Mouse (Mus musculus): ENCODE data around the gene Tiparp. TPM values are rescaled to one million over a fixed set of nuclear protein-coding genes. Genes with fewer than 3 reads are reported as not detected.
A peak's percentile ranks its signal among the peaks of the same experiment; 100 is the strongest.

Gene Tiparp
- total and polyA plus RNA-seq, 3 experiments, result 2.9 to 19.1 (median 14.9) TPM

- no peak for DNase-seq
These were observed 56.1 kb downstream of the Tiparp start for GRCm38 (mm10) chr3:65584329-65584728.

DNA sequence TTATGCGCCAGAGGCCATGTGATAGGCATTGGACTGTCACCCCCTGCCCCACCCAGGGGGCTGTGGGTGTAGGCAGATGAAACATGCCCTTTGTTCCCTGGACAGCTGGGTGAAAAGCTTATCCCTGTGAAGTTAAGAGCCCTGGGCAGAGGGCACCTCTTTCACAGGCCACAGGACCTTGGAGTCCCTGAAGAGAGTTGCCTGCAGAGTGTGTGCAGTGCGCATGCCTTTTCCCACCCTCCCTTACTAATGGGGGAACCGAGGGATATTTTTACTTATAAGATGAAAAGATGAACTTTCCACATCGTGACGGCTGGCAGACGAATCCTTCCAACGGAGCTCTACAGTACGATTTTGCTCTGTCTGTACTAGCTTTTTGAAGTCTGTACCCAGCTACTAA lies 57.1 kb downstream of the Tiparp start:
- DNase-seq, result no peak

DNA sequence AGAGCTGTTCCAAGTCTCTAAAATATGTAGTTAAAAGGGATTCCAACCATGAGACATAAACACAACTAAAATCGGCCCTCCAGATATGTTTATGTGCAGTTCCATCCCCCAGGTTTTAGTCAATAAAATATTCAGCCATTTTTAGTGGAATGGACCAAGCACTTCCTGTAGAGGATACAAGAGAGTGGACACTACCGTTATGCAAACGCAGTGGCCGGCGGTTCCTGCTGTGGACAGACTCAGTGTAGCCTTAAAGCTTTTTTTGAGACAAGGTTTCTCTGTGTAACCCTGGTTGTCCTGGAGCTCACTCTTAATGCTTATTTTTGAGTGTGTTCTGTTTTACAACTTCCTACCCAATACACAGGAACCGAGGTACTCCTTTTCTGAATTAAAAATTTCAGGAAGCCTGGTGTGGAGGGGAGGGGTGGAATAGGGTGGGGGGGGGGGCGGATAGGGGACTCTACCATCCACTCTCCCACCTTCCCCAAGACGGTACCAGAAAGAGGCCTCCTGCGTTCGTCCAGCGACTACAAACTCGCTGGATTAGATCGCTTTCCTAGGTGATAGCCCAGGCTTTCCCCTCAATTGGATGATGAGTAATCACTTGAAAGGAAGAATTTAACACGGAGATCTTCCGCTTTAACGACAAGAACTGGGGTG lies 57.7 kb downstream of the Tiparp start:
- no peak for DNase-seq

DNA sequence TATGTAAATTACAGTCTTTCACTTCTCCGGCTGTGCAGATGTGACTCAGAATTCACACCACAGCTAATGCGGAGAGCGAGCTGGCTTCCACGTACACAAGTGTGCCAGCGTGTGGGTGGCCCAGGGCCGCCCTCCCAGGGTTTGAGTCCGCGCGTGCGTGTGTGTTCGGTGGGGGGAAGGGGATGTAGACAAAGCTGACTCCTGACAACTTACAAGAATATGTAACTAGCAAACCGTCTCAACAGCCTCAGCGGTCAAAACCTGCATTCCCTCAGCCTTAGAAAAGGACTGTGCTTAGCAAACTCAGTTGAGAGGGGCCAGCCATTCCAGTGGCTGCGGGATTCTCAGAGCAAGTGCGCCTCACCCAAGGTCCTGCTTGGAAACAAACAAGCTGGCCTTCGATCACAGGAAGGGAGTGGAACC lies 58.3 kb downstream of the Tiparp start:
- DNase-seq, result peak; percentile 52

DNA sequence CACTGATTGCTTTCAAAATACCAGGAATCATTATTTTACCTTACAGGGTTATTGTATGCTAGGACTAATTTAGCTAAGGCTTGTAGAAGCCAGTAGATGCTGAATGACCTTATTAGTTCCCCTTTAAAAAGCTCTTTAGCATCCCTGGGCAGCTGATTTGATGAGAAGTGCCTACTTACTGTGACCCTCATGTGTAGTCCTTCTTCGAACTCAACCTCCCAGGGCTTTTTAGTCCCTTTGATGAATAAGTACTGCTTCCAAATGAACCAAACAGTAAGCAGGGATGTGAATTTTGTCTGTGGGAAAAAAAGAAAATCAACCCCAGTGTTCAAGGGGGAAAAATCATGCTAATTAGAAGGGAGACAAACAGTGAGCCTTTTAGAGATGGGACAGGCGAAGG lies 58.8 kb downstream of the Tiparp start:
- DNase-seq, result no peak

DNA sequence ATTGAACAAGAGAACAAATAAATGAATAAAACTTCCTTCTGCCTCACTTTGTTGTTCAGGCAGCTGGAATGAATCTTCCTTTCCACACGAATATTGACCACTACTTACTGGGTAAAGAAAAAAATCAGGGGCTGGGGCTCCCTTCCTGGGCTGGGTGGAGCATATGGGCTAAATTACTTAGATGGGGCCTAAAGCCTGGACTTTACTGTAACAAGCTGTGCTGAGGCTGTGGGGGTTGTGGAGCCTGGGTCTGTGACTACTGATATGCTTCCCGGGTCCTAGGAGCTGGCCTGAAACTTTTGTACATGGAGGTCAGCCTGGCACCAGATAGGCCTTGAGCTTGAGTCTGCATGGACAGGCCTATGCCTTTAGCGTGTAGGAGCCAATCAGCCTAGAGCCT lies 60.2 kb downstream of the Tiparp start:
- DNase-seq, result no peak

GRCm38 (mm10) chr3:65592850-65593249 lies 64.6 kb downstream of the Tiparp start:
- DNase-seq, result no peak

DNA sequence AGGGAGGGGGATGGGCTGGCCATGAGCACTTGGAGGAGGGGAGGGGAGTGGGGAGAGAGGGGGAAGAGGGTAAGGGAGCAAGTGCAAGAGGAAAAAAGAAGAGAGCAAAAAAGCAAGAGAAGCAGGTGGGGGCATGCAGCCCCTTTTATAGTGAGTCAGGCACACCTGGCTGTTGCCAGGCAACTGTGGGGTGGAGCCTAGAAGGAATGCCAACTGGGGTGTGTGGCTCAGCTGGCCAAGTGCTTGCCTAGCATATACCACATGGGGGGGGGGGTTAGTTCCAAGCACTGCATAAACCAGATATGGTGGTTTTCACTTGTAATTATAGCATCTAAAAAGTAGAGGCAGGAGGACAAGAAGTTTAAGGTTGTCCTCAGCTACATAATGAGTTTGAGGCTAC lies 66.3 kb downstream of the Tiparp start:
- no peak for DNase-seq

- no peak for DNase-seq
These were observed 67.0 kb downstream of the Tiparp start for GRCm38 (mm10) chr3:65595196-65595595.

DNA sequence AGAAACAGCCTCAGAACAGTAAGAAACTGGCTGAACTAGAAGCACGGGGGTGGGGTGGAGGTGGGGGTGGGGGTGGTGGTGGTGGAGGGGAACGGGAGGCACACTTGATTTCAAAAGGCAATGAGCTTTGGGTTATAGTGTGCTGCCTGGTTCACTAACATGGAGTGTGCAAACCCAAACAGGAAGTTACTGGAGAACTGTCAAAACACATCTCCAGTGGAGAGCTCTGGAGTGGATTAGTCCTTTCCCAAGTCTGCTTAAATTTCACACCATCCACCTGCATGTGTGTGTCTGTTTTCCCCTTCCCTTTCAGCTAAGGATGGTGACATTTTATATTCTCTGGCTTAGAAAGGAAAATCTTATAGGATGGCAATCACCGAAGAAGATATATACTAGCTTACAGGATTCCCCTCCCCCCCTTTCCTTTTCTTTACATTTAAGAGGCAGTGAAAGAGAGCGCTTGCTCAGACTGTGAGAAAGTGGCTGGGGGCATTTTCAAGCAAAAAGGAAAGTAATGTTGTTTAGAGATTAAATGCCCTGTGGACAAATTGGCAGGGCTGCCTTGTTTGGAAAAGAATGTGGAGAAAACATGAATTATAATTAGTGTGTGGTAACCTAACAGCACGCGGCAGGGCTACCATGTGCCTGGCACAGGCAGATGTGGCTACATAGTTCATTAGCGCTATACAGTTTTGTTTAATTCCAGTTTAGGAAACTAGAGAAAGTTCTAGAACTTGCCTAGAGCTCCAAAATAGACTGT lies 70.0 kb downstream of the Tiparp start:
- DNase-seq, result no peak

DNA sequence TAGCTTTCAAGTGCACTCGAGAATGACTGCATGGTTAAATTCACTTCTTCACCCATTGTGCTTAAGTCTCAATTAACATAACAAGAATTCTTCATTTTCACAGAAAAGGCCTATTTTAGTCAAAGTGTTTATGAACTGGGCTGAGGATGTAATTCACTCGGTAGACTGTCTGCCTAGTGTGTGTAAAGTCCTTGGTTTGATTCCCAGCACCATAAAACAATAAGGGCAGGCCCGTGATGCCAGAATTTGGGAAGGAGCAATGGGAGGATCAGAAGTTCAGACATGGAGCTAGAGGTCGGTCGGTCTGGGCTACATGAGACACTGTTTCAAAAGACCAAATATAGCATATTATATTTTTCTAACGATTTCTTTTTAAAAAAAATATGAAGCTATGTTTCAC lies 70.9 kb downstream of the Tiparp start:
- no peak for DNase-seq

DNA sequence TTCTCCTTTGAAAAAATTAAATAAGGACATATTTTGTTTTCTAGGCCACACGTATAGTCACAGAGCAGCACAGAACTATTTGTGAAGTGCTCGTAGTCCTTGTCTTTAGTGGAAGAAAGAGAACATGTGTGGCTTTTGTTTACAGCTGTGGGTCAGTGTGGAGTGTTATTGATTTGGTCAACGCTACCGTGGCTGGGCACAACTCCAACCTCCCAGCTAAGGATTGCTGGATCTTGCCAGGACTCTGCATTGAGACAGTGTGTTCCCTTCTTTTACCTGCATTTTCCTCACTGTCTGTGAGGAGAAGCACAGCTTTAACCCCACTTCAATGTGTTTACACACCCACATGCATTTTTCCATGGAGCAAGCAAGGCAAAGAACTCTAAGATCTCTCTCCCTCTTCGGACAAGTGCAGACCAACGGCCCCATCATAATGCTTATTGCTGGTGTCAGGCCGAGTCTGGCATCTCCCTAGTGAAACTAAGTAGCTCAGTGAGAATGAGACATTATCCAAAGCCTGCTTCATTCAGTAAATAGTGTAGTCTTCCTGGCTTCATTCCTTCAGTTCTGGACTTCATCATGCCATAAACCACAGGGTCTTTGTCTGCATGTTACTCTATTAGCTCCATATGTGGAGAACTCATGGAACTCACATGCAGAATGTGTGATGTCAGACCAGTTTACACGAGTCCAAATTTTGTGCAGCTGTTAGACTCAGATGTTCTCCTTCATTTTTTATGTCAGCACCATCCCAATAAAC lies 73.3 kb downstream of the Tiparp start:
- DNase-seq, result no peak

DNA sequence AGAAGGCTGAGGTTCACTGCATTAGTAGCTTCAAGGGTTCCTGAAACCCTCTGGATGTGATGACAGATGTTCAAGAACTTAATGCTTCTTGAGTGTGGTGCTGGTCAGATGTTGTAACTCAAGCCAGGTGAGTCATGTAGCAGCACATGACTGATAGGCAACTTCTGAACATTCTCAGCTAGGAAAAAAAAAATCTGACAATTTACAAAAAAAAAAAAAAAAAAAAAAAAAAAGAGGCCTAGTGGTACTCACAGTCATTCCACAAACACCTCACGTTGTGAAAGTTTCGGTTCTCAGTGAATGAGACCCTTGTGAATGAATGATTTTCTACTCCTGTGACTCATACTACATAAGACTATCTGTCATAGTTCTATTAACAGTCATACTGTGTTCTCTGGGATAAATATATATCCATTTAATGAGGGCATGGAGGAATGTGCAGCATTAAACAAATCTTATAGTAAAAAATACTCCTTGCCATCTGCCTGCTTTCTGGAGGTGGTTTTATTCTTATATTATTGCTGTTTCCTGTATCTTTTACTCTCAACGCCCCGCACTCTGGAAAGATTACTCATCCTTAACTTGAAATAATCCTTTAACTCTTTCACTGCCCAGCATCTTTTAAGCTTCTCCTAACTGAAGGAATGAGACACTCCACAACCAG lies 75.3 kb downstream of the Tiparp start:
- no peak for DNase-seq

Other genes starting within 250 kb of the Tiparp start
- 100 to 1,000 TPM; 169 to 179 TPM for gene Ssr3, start 135.8 kb upstream of the Tiparp start, total RNA-seq (2021)
- gene Ssr3, start 135.8 kb upstream of the Tiparp start, polyA plus RNA-seq (2012; rRNA removed), result 30.4 and 38.5 TPM in 2 replicates
- gene Lekr1, start 137.8 kb downstream of the Tiparp start, total RNA-seq (2021), result 1 to 10 TPM; 2.5 to 4.6 TPM
- 0.10 TPM in 1 of 2 replicates, not detected in the other for gene Lekr1, start 137.8 kb downstream of the Tiparp start, polyA plus RNA-seq (2012; rRNA removed)

Measured in adrenal gland, adult 2 months (tissue).